Mouse (Mus musculus): ENCODE data around the gene Gls.

DNA sequence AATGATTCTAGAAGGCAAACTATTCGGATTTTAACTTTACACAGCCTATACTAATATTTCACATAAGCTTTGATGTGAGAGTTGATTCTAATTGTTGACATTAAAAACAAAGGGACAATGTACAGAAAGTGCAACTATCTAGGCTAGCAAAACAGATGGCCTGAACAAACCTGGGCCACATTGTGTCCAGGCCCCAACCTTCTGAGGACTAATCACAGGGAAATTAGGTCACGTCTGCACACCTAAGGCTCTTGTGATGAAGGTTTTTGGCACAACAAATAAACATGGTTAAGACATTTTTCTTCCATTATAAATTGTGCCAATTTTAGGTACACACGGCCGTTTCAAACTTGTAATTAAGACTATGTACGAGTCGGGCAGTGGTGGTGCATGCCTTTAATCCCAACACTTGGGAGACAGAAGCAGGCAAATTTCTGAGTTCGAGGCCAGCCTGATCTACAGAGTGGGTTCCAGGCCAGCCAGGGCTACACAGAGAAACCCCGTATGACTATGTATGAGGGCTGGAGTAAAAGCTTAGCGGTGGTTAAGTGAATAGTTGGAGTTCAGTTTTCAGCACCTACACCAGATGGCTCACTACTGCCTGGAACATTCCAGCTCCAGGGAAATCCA is 53.0 kb downstream of the Gls start:
- no peak for TF ChIP-seq TCF12 (IDR thresholded peaks at IDR 0.05; ENCODE audit: insufficient read depth, poor library complexity, severe bottlenecking)
- no peak for TF ChIP-seq MYOD1 (IDR thresholded peaks at IDR 0.05; ENCODE audit: control insufficient read depth in 1 of 3, insufficient read length in 2 of 3, low read depth in 2 of 3)
- TF ChIP-seq USF1 (IDR thresholded peaks at IDR 0.05; ENCODE audit: low read depth), result no peak
- no peak for TF ChIP-seq POLR2A (IDR thresholded peaks at IDR 0.05; ENCODE audit: insufficient read length, low read depth)
- no peak for TF ChIP-seq MAX (IDR thresholded peaks at IDR 0.05; ENCODE audit: low read depth)

Data from myocyte (in vitro differentiated cells).